Mouse (Mus musculus) stomach, postnatal 0 days (tissue): ENCODE measurements around the gene Sgms1.

Experiments
- CTCF ChIP-seq: IDR thresholded peaks from 2 replicates; pipeline ENCODE4 v1.5.1; 2016; ENCODE audit warnings: antibody characterized with exemption, low read depth, mild to moderate bottlenecking, moderate library complexity
- EP300 ChIP-seq: optimal IDR thresholded peaks from 2 replicates; pipeline ENCODE3; 2016; ENCODE audit warnings: antibody characterized with exemption

DNA sequence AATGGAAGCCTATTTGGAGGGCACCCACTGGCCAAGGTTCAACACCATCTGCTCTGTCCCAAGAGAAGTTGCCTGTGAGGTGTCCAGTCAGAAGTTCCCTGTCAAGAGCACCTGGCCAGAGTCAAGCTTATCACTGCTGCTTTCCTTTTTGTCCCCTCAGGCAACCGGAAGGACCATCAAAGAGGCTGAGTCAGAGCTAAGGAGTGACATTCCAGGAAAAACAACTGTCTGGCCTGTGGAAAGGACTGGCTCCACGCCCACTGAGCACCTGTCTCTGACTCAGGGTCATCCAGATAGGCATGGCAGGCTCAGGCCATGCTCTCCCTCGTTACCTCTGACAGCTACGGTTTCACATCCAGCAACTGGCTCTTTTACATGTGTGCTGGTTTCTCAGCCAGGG lies 147.4 kb downstream of the Sgms1 start:
- no peak for TF ChIP-seq CTCF
- no peak for TF ChIP-seq EP300
